Mouse (Mus musculus): ENCODE data around the gene Rfx3. TPM values are rescaled to one million over a fixed set of nuclear protein-coding genes. Genes with fewer than 3 reads are reported as not detected.

The Rfx3 gene
- polyA plus RNA-seq, 1 experiment from 2014 or later = 16.4 TPM

DNA sequence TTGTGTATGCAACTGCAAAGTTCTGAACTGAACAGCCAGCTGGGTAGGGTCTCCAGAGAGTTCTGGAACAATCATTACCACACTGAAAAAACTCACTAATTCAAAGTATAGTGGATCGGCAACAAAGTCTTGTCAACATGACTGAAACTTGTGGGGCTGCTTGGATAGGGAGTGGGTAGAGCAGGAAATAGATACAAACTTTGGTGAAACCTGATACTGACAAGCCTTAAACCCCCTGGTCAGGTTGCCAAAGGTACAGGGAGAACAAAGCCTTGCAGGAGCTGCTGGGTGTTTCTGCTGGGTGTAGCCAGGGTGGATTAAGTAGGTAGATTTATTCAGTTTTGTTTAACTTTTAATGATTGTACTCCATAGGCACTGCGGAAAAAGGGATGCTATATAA is 274.4 kb downstream of the Rfx3 start:
- Histone ChIP-seq H3K36me3 (ENCODE audit: control insufficient read depth, insufficient read depth, low read length) (no peaks in the 10 kb centered on the region), H3K27ac (ENCODE audit: low read depth, low read length) (no peak overlapping the region), H3K9ac (ENCODE audit: low read depth, low read length) (no peak overlapping the region), H3K4me3 (ENCODE audit: low read length) (no peak overlapping the region), H3K4me1 (ENCODE audit: control insufficient read depth, insufficient read depth, low read length) (no peaks in the 10 kb centered on the region), H3K4me2 (replicated peaks; ENCODE audit: low read depth, low read length) (no peak overlapping the region), H3K27me3 (ENCODE audit: control insufficient read depth, insufficient read depth, low read length) (no peaks in the 10 kb centered on the region), H3K9me3 (ENCODE audit: control insufficient read depth, low read length) (no peaks in the 10 kb centered on the region)
- 48% methylated on average over 2 of the region's 2 CpGs for WGBS
- ATAC-seq (ENCODE audit: low FRiP score, low TSS enrichment) = no peak

DNA sequence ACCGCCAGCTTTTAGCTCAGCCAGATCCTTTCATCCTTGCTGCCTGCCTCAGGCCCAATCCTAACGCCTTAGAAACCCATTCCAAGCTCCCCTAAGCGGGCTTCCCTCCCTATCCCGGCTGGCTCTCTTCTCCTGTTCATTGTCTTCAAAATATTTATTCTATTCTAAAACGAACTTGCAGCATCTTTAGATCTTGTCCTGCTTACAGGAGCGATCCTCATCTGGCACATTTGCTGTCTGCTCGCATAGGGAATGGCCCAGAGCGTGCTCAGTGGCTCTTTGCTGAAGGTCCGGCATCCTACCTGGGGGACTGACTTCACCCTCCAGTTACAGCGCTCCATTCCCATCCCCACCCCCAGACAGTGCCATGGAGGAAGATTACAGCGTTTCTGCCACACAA is 292.0 kb downstream of the Rfx3 start:
- Histone ChIP-seq H3K9me3 (ENCODE audit: control insufficient read depth, low read length) (no peaks in the 10 kb centered on the region), H3K4me1 (ENCODE audit: control insufficient read depth, insufficient read depth, low read length) (no peaks in the 10 kb centered on the region), H3K36me3 (ENCODE audit: control insufficient read depth, insufficient read depth, low read length) (no peaks in the 10 kb centered on the region), H3K27me3 (ENCODE audit: control insufficient read depth, insufficient read depth, low read length) (no peaks in the 10 kb centered on the region), H3K27ac (ENCODE audit: low read depth, low read length) (no peak overlapping the region), H3K4me3 (ENCODE audit: low read length) (no peak overlapping the region), H3K4me2 (replicated peaks; ENCODE audit: low read depth, low read length) (no peak overlapping the region), H3K9ac (ENCODE audit: low read depth, low read length) (no peak overlapping the region)
- no peak for ATAC-seq (ENCODE audit: low FRiP score, low TSS enrichment)
- WGBS = 79% methylated on average over 11 of the region's 11 CpGs

DNA sequence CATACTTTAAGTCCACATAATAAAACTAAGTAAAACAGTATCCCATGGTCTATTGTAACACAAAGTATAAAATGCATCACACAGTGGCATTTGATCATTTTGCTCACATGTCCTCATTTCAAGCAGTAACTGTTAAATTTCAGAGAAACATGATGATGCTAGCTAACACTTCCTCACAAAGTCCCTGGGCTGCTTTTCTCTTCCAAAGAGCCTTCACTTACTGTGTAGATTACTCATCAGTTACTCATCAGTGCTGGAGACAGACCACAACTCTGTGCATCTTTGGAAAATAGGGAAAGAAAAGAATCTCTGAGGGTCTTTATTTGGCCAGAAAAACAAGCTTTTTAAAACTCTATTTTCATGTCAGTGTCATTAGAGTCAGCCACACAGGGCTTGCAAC is 294.7 kb downstream of the Rfx3 start:
- Histone ChIP-seq H3K27me3 (ENCODE audit: control insufficient read depth, insufficient read depth, low read length) (no peaks in the 10 kb centered on the region), H3K9me3 (ENCODE audit: control insufficient read depth, low read length) (no peaks in the 10 kb centered on the region), H3K4me2 (replicated peaks; ENCODE audit: low read depth, low read length) (no peak overlapping the region), H3K27ac (ENCODE audit: low read depth, low read length) (no peak overlapping the region), H3K9ac (ENCODE audit: low read depth, low read length) (no peak overlapping the region), H3K36me3 (ENCODE audit: control insufficient read depth, insufficient read depth, low read length) (no peaks in the 10 kb centered on the region), H3K4me3 (ENCODE audit: low read length) (no peak overlapping the region), H3K4me1 (ENCODE audit: control insufficient read depth, insufficient read depth, low read length) (no peaks in the 10 kb centered on the region)
- no peak for ATAC-seq (ENCODE audit: low FRiP score, low TSS enrichment)
